Mouse (Mus musculus) kidney, postnatal 0 days (tissue): ENCODE data around the gene Syt7. TPM values are rescaled to one million over a fixed set of nuclear protein-coding genes. Genes with fewer than 3 reads are reported as not detected.
A peak's percentile ranks its signal among the peaks of the same experiment; 100 is the strongest.

Source experiments
- ATAC-seq: fragments of 200-750 bp; cut with Nextera tagmentation; replicated peaks from 2 replicates; pipeline ENCODE4 v1.8.0; 2017; ENCODE audit warnings: low read depth, moderate number of reproducible peaks, moderate TSS enrichment, moderate library complexity; ENCODE audit not compliant: low FRiP score
- DNase-seq: peaks from one replicate; pipeline ENCODE4 v3.0.0-alpha.2; 2016; ENCODE audit warnings: low spot score
- H3K27ac ChIP-seq: fragments of 300-500 bp; sonication (generic); 2 replicates; pipeline ENCODE4 v1.5.1; 2014; ENCODE audit warnings: mild to moderate bottlenecking
- H3K27me3 ChIP-seq: fragments of 300-500 bp; sonication (generic); 2 replicates; pipeline ENCODE4 v1.6.1; 2014; ENCODE audit warnings: low read length, mixed read lengths; ENCODE audit not compliant: insufficient read depth
- H3K36me3 ChIP-seq: fragments of 300-500 bp; sonication (generic); 2 replicates; pipeline ENCODE4 v1.6.1; 2014; ENCODE audit warnings: low read length, mixed read lengths; ENCODE audit not compliant: insufficient read depth
- H3K4me1 ChIP-seq: fragments of 300-500 bp; sonication (generic); replicated peaks from 2 replicates; pipeline ENCODE4 v1.6.1; 2014; ENCODE audit warnings: antibody characterized with exemption, low read length, mixed read lengths; ENCODE audit not compliant: insufficient read depth
- H3K4me2 ChIP-seq: fragments of 300-500 bp; sonication (generic); 2 replicates; pipeline ENCODE4 v1.6.1; 2014; ENCODE audit warnings: mild to moderate bottlenecking, low read length, moderate library complexity, mixed read lengths
- H3K4me3 ChIP-seq: fragments of 300-500 bp; sonication (generic); replicated peaks from 2 replicates; pipeline ENCODE4 v1.5.1; 2014; ENCODE audit warnings: low read depth, low read length
- H3K9ac ChIP-seq: fragments of 300-500 bp; sonication (generic); 2 replicates; pipeline ENCODE4 v1.6.1; 2014; ENCODE audit warnings: low read depth, low read length
- H3K9me3 ChIP-seq: fragments of 300-500 bp; sonication (generic); replicated peaks from 2 replicates; pipeline ENCODE4 v1.6.1; 2016; ENCODE audit warnings: low read length, inconsistent platforms, mixed read lengths
- CTCF ChIP-seq: IDR thresholded peaks from 2 replicates; pipeline ENCODE4 v1.5.1; 2016; ENCODE audit warnings: antibody characterized with exemption, low read depth, mild to moderate bottlenecking, moderate library complexity
- WGBS: fragments of 180-500 bp; shearing (Covaris S2); extraction: QIAGEN DNeasy Blood & Tissue Kit; methylation state at CpG from one replicate; pipeline ENCODE4 v1.1.7; 2014; 5-methylcytosine and 5-hydroxymethylcytosine counted together
- polyA plus RNA-seq: library from polyadenylated mRNA; unstranded; fragments of >200 nt; fragmentation: Nextera tagmentation; extraction: Ambion mirVana; gene quantifications from 2 replicates; pipeline ENCODE4 v1.2.1, GENCODE M21; 2015

Syt7 gene
- polyA plus RNA-seq, 1 experiment from 2014 or later, result 1.7 TPM

GRCm38 (mm10) chr19:10345696-10346095, 43.2 kb upstream of the Syt7 start:
- ATAC-seq (peak; percentile 29; the same call in 1 of the 2 replicates), DNase-seq (no peak)
- no peaks in the 10 kb centered on the region for H3K36me3 ChIP-seq
- H3K9me3 ChIP-seq, result no peaks in the 10 kb centered on the region
- no peak for TF ChIP-seq CTCF
- no peak overlapping the region for H3K27ac ChIP-seq
- no peak overlapping the region for H3K9ac ChIP-seq
- 37% methylated on average over 12 of the region's 12 CpGs for WGBS
- H3K4me2 ChIP-seq, result no peak overlapping the region
- 0 out of 2 replicates have a peak, but pooled peaks cover 3% of the 10 kb centered on the region for H3K27me3 ChIP-seq
- no peaks in the 10 kb centered on the region for H3K4me1 ChIP-seq
- no peak overlapping the region for H3K4me3 ChIP-seq

GRCm38 (mm10) chr19:10347628-10348273, 41.1 kb upstream of the Syt7 start:
- no peak overlapping the region for H3K27ac ChIP-seq
- ATAC-seq (no peak), DNase-seq (no peak)
- no peaks in the 10 kb centered on the region for H3K4me1 ChIP-seq
- no peak overlapping the region for H3K4me3 ChIP-seq
- no peak overlapping the region for H3K9ac ChIP-seq
- H3K9me3 ChIP-seq, result no peaks in the 10 kb centered on the region
- 67% methylated on average over 5 of the region's 5 CpGs for WGBS
- H3K36me3 ChIP-seq, result no peaks in the 10 kb centered on the region
- no peak overlapping the region for H3K4me2 ChIP-seq
- TF ChIP-seq CTCF, result no peak
- H3K27me3 ChIP-seq, result 0 out of 2 replicates have a peak, but pooled peaks cover 3% of the 10 kb centered on the region

- no peaks in the 10 kb centered on the region for H3K36me3 ChIP-seq
- no peak for DNase-seq
- H3K27ac ChIP-seq, result no peak overlapping the region
- H3K4me3 ChIP-seq, result no peak overlapping the region
- H3K4me1 ChIP-seq, result no peaks in the 10 kb centered on the region
- 89% methylated on average over 7 of the region's 7 CpGs for WGBS
- no peak overlapping the region for H3K9ac ChIP-seq
- H3K27me3 ChIP-seq, result no peaks in the 10 kb centered on the region
- H3K9me3 ChIP-seq, result no peaks in the 10 kb centered on the region
- TF ChIP-seq CTCF, result no peak
- ATAC-seq, result no peak
- no peak overlapping the region for H3K4me2 ChIP-seq
Measured at GRCm38 (mm10) chr19:10352218-10352617, 36.7 kb upstream of the Syt7 start.

GRCm38 (mm10) chr19:10354830-10355229, 34.1 kb upstream of the Syt7 start:
- H3K4me3 ChIP-seq, result no peak overlapping the region
- 75% methylated on average over 2 of the region's 2 CpGs for WGBS
- no peaks in the 10 kb centered on the region for H3K36me3 ChIP-seq
- TF ChIP-seq CTCF, result no peak
- no peaks in the 10 kb centered on the region for H3K9me3 ChIP-seq
- ATAC-seq (no peak), DNase-seq (no peak)
- H3K4me2 ChIP-seq, result no peak overlapping the region
- no peaks in the 10 kb centered on the region for H3K27me3 ChIP-seq
- H3K4me1 ChIP-seq, result no peaks in the 10 kb centered on the region
- no peak overlapping the region for H3K9ac ChIP-seq
- H3K27ac ChIP-seq, result no peak overlapping the region

GRCm38 (mm10) chr19:10356845-10357503, 31.9 kb upstream of the Syt7 start:
- H3K27me3 ChIP-seq, result no peaks in the 10 kb centered on the region
- 14% methylated on average over 12 of the region's 12 CpGs for WGBS
- H3K4me2 ChIP-seq, result no peak overlapping the region
- no peaks in the 10 kb centered on the region for H3K36me3 ChIP-seq
- TF ChIP-seq CTCF, result no peak
- H3K4me1 ChIP-seq, result no peaks in the 10 kb centered on the region
- ATAC-seq (no peak), DNase-seq (no peak)
- H3K9me3 ChIP-seq, result no peaks in the 10 kb centered on the region
- no peak overlapping the region for H3K4me3 ChIP-seq
- no peak overlapping the region for H3K9ac ChIP-seq
- H3K27ac ChIP-seq, result no peak overlapping the region

- no peak for ATAC-seq
- TF ChIP-seq CTCF, result no peak
- no peak overlapping the region for H3K4me3 ChIP-seq
- H3K9ac ChIP-seq, result no peak overlapping the region
- no peaks in the 10 kb centered on the region for H3K36me3 ChIP-seq
- DNase-seq, result no peak
- 78% methylated on average over 8 of the region's 8 CpGs for WGBS
- no peaks in the 10 kb centered on the region for H3K4me1 ChIP-seq
- H3K27ac ChIP-seq, result no peak overlapping the region
- H3K4me2 ChIP-seq, result no peak overlapping the region
- no peaks in the 10 kb centered on the region for H3K27me3 ChIP-seq
- no peaks in the 10 kb centered on the region for H3K9me3 ChIP-seq
Measured at GRCm38 (mm10) chr19:10359105-10359946, 29.6 kb upstream of the Syt7 start.
